Comparison of ENCODE assay signal across 8 mouse cellular contexts in genomic region chr17:33954646-33955554, GRCm38 (mm10). TPM values are rescaled to one million over a fixed set of nuclear protein-coding genes. Genes with fewer than 3 reads are reported as not detected.
DNase-seq lines count a peak whose midpoint lies in the region; ATAC-seq and TF ChIP-seq lines count a peak whose summit lies in the region.

No protein-coding gene starts in this region.

- peak overlapping the region; percentile 65 for H3K4me3 ChIP-seq in kidney, adult 2 months (ENCODE audit: insufficient read depth, low read depth, low read length)
- H3K4me3 ChIP-seq in ES-Bruce4 (ENCODE audit: low read depth, low read length), result peak overlapping the region; percentile 87
- peak overlapping the region; percentile 99 for H3K4me3 ChIP-seq in embryonic facial prominence, embryonic 14.5 days (ENCODE audit: low read depth, low read length)
- H3K4me3 ChIP-seq in intestine, embryonic 14.5 days (ENCODE audit: low read depth, low read length), result peak overlapping the region; percentile 99
- H3K4me3 ChIP-seq in midbrain, embryonic 13.5 days (replicated peaks), result peak overlapping the region; percentile 85

- WGBS in kidney, adult 2 months, result 1% methylated on average over 33 of the region's 33 CpGs
- WGBS in embryonic facial prominence, embryonic 14.5 days, result under 1% methylated on average over 31 of the region's 33 CpGs
- under 1% methylated on average over 33 of the region's 33 CpGs for WGBS in intestine, embryonic 14.5 days
- under 1% methylated on average over 33 of the region's 33 CpGs for WGBS in midbrain, embryonic 13.5 days

- no peaks in the 10 kb centered on the region for H3K9me3 ChIP-seq in ES-Bruce4 (replicated peaks; ENCODE audit: control insufficient read depth, insufficient read depth, low read length, poor library complexity, severe bottlenecking)
- no peaks in the 10 kb centered on the region for H3K9me3 ChIP-seq in embryonic facial prominence, embryonic 14.5 days (ENCODE audit: control insufficient read depth, low read length)
- no peaks in the 10 kb centered on the region for H3K9me3 ChIP-seq in intestine, embryonic 14.5 days (ENCODE audit: control insufficient read depth, low read length)
- H3K9me3 ChIP-seq in midbrain, embryonic 13.5 days, result no peaks in the 10 kb centered on the region

- DNase-seq in kidney, adult 2 months, result no peak
- no peak for DNase-seq in kidney, postnatal 14 days
- DNase-seq in embryonic facial prominence, embryonic 14.5 days (ENCODE audit: low spot score), result peak; percentile 18
- no peak for DNase-seq in intestine, embryonic 14.5 days (ENCODE audit: low spot score)
- no peak for DNase-seq in yolk sac, embryonic 10.5 days (ENCODE audit: low spot score)
- DNase-seq in thymus, postnatal 36 days, result no peak

- no peaks in the 10 kb centered on the region for H3K27me3 ChIP-seq in kidney, adult 2 months (replicated peaks; ENCODE audit: control insufficient read depth, insufficient read depth, low read length)
- no peaks in the 10 kb centered on the region for H3K27me3 ChIP-seq in ES-Bruce4 (ENCODE audit: control insufficient read depth, insufficient read depth, low read length, poor library complexity, severe bottlenecking)
- no peaks in the 10 kb centered on the region for H3K27me3 ChIP-seq in embryonic facial prominence, embryonic 14.5 days (replicated peaks; ENCODE audit: control insufficient read depth, insufficient read depth, low read length)
- no peaks in the 10 kb centered on the region for H3K27me3 ChIP-seq in intestine, embryonic 14.5 days (replicated peaks; ENCODE audit: control insufficient read depth, insufficient read depth, low read length)
- no peaks in the 10 kb centered on the region for H3K27me3 ChIP-seq in midbrain, embryonic 13.5 days

- peak overlapping the region; percentile 88 for H3K9ac ChIP-seq in ES-Bruce4 (ENCODE audit: low read depth, poor library complexity, severe bottlenecking)
- H3K9ac ChIP-seq in embryonic facial prominence, embryonic 14.5 days (ENCODE audit: low read depth, low read length), result peak overlapping the region; percentile 98
- peak overlapping the region; percentile 99 for H3K9ac ChIP-seq in intestine, embryonic 14.5 days (ENCODE audit: low read length)
- H3K9ac ChIP-seq in midbrain, embryonic 13.5 days (replicated peaks), result peak overlapping the region; percentile 96

- ATAC-seq in embryonic facial prominence, embryonic 14.5 days (ENCODE audit: low read depth), result peak; percentile 10
- peak; percentile 25 for ATAC-seq in intestine, embryonic 14.5 days (replicated peaks; ENCODE audit: low FRiP score, low TSS enrichment, low read depth)
- peak; percentile 51; the same call in 1 of the 2 replicates for ATAC-seq in midbrain, embryonic 13.5 days

- TF ChIP-seq EP300 in ES-Bruce4 (IDR thresholded peaks at IDR 0.05; ENCODE audit: insufficient read depth, low read depth, low read length), result no peak

- peaks cover 16% of the 10 kb centered on the region; the same call in 1 of the 2 replicates for H3K4me1 ChIP-seq in kidney, adult 2 months (ENCODE audit: control insufficient read depth, insufficient read depth, low read length)
- H3K4me1 ChIP-seq in ES-Bruce4 (ENCODE audit: control insufficient read depth, insufficient read depth, low read length), result no peaks in the 10 kb centered on the region
- peaks cover 30% of the 10 kb centered on the region for H3K4me1 ChIP-seq in embryonic facial prominence, embryonic 14.5 days (ENCODE audit: control insufficient read depth, insufficient read depth, low read length)
- H3K4me1 ChIP-seq in intestine, embryonic 14.5 days (replicated peaks; ENCODE audit: control insufficient read depth, insufficient read depth, low read length), result peaks cover 41% of the 10 kb centered on the region
- H3K4me1 ChIP-seq in midbrain, embryonic 13.5 days (replicated peaks), result peaks cover 68% of the 10 kb centered on the region

- peak overlapping the region; percentile 80 for H3K4me2 ChIP-seq in embryonic facial prominence, embryonic 14.5 days (ENCODE audit: low read depth, low read length)
- peak overlapping the region; percentile 99 for H3K4me2 ChIP-seq in intestine, embryonic 14.5 days (ENCODE audit: low read length)
- peak overlapping the region; percentile 81 for H3K4me2 ChIP-seq in midbrain, embryonic 13.5 days (replicated peaks)

- H3K36me3 ChIP-seq in kidney, adult 2 months (ENCODE audit: control insufficient read depth, insufficient read depth, low read length), result no peaks in the 10 kb centered on the region; the same call in 1 of the 2 replicates
- peaks cover 34% of the 10 kb centered on the region for H3K36me3 ChIP-seq in ES-Bruce4 (ENCODE audit: control insufficient read depth, insufficient read depth, low read length, poor library complexity, severe bottlenecking)
- H3K36me3 ChIP-seq in embryonic facial prominence, embryonic 14.5 days (ENCODE audit: control insufficient read depth, insufficient read depth, low read length), result peaks cover 50% of the 10 kb centered on the region
- peaks cover 46% of the 10 kb centered on the region for H3K36me3 ChIP-seq in intestine, embryonic 14.5 days (ENCODE audit: control insufficient read depth, insufficient read depth, low read length)
- H3K36me3 ChIP-seq in midbrain, embryonic 13.5 days, result peaks cover 52% of the 10 kb centered on the region

- no peak for TF ChIP-seq POLR2A in kidney, adult 2 months (IDR thresholded peaks at IDR 0.05; ENCODE audit: low read depth, low read length)
- TF ChIP-seq POLR2A in ES-Bruce4 (IDR thresholded peaks at IDR 0.05; ENCODE audit: insufficient read depth, low read length), result no peak

- TF ChIP-seq CTCF in kidney, adult 2 months (conservative IDR thresholded peaks at IDR 0.05; ENCODE audit: insufficient read depth, insufficient read length, low read depth, low read length), result no peak
- no peak for TF ChIP-seq CTCF in ES-Bruce4 (IDR thresholded peaks at IDR 0.05; ENCODE audit: low read depth, low read length)

- H3K27ac ChIP-seq in kidney, adult 2 months (ENCODE audit: insufficient read depth, low read depth, low read length), result peak overlapping the region; percentile 78
- peak overlapping the region; percentile 56 for H3K27ac ChIP-seq in ES-Bruce4 (ENCODE audit: insufficient read depth, low read length)
- peak overlapping the region; percentile 94 for H3K27ac ChIP-seq in embryonic facial prominence, embryonic 14.5 days (replicated peaks; ENCODE audit: low read depth, low read length)
- H3K27ac ChIP-seq in intestine, embryonic 14.5 days (ENCODE audit: low read depth), result peak overlapping the region; percentile 92
- H3K27ac ChIP-seq in midbrain, embryonic 13.5 days, result peak overlapping the region; percentile 88

RNA-seq across cellular contexts. Expression of gene Vps52, which starts 0.7 kb away (rescaled TPM):
- 54.2 and 60.5 TPM in 2 replicates for polyA plus RNA-seq in kidney, adult 2 months (2012; rRNA removed)
- polyA plus RNA-seq in ES-Bruce4 (2011; ENCODE audit: insufficient read depth, insufficient read length, low read depth, missing spikeins), result 18.3 and 19.0 TPM in 2 replicates
- 38.6 and 41.6 TPM in 2 replicates for polyA plus RNA-seq in embryonic facial prominence, embryonic 14.5 days (2014; fragmentation: Nextera tagmentation; extraction: Ambion mirVana)
- 32.4 and 35.3 TPM in 2 replicates for polyA plus RNA-seq in intestine, embryonic 14.5 days (2014; fragmentation: Nextera tagmentation; extraction: Ambion mirVana)
- polyA plus RNA-seq in midbrain, embryonic 13.5 days (2015; fragmentation: Nextera tagmentation; extraction: Ambion mirVana), result 66.4 and 69.8 TPM in 2 replicates

RNA-seq across cellular contexts. Expression of gene Rps18, which starts 0.9 kb away (rescaled TPM):
- polyA plus RNA-seq in kidney, adult 2 months (2012; rRNA removed), result 342 and 406 TPM in 2 replicates
- polyA plus RNA-seq in ES-Bruce4 (2011; ENCODE audit: insufficient read depth, insufficient read length, low read depth, missing spikeins), result 2,174 TPM in 2 replicates
- 2,078 and 2,095 TPM in 2 replicates for polyA plus RNA-seq in embryonic facial prominence, embryonic 14.5 days (2014; fragmentation: Nextera tagmentation; extraction: Ambion mirVana)
- 2,375 and 2,437 TPM in 2 replicates for polyA plus RNA-seq in intestine, embryonic 14.5 days (2014; fragmentation: Nextera tagmentation; extraction: Ambion mirVana)
- polyA plus RNA-seq in midbrain, embryonic 13.5 days (2015; fragmentation: Nextera tagmentation; extraction: Ambion mirVana), result 918 and 949 TPM in 2 replicates

RNA-seq across cellular contexts. Expression of gene B3galt4, which starts 3.6 kb away (rescaled TPM):
- polyA plus RNA-seq in kidney, adult 2 months (2012; rRNA removed), result 6.7 and 7.8 TPM in 2 replicates
- polyA plus RNA-seq in ES-Bruce4 (2011; ENCODE audit: insufficient read depth, insufficient read length, low read depth, missing spikeins), result 3.6 and 4.2 TPM in 2 replicates
- polyA plus RNA-seq in embryonic facial prominence, embryonic 14.5 days (2014; fragmentation: Nextera tagmentation; extraction: Ambion mirVana), result 4.4 and 5.7 TPM in 2 replicates
- 3.7 and 4.9 TPM in 2 replicates for polyA plus RNA-seq in intestine, embryonic 14.5 days (2014; fragmentation: Nextera tagmentation; extraction: Ambion mirVana)
- 12.4 and 13.6 TPM in 2 replicates for polyA plus RNA-seq in midbrain, embryonic 13.5 days (2015; fragmentation: Nextera tagmentation; extraction: Ambion mirVana)

RNA-seq across cellular contexts. Expression of gene Wdr46, which starts 14.4 kb away (rescaled TPM):
- polyA plus RNA-seq in kidney, adult 2 months (2012; rRNA removed), result 15.3 and 16.0 TPM in 2 replicates
- polyA plus RNA-seq in ES-Bruce4 (2011; ENCODE audit: insufficient read depth, insufficient read length, low read depth, missing spikeins), result 25.3 and 30.2 TPM in 2 replicates
- 15.4 and 20.2 TPM in 2 replicates for polyA plus RNA-seq in embryonic facial prominence, embryonic 14.5 days (2014; fragmentation: Nextera tagmentation; extraction: Ambion mirVana)
- 28.6 and 31.8 TPM in 2 replicates for polyA plus RNA-seq in intestine, embryonic 14.5 days (2014; fragmentation: Nextera tagmentation; extraction: Ambion mirVana)
- polyA plus RNA-seq in midbrain, embryonic 13.5 days (2015; fragmentation: Nextera tagmentation; extraction: Ambion mirVana), result 24.4 and 25.7 TPM in 2 replicates

RNA-seq across cellular contexts. Expression of gene Pfdn6, which starts 14.8 kb away (rescaled TPM):
- polyA plus RNA-seq in kidney, adult 2 months (2012; rRNA removed), result 27.4 and 41.1 TPM in 2 replicates
- 146 and 152 TPM in 2 replicates for polyA plus RNA-seq in ES-Bruce4 (2011; ENCODE audit: insufficient read depth, insufficient read length, low read depth, missing spikeins)
- polyA plus RNA-seq in embryonic facial prominence, embryonic 14.5 days (2014; fragmentation: Nextera tagmentation; extraction: Ambion mirVana), result 122 and 124 TPM in 2 replicates
- polyA plus RNA-seq in intestine, embryonic 14.5 days (2014; fragmentation: Nextera tagmentation; extraction: Ambion mirVana), result 163 and 175 TPM in 2 replicates
- 193 and 195 TPM in 2 replicates for polyA plus RNA-seq in midbrain, embryonic 13.5 days (2015; fragmentation: Nextera tagmentation; extraction: Ambion mirVana)
